Mouse (Mus musculus) brain, adult 10 weeks (tissue): ENCODE measurements around the gene Mlc1. TPM values are rescaled to one million over a fixed set of nuclear protein-coding genes. Genes with fewer than 3 reads are reported as not detected.

Experiments
- polyA plus RNA-seq: library from polyadenylated mRNA; stranded (reverse); fragments of 350-450 nt; fragmentation: Illumina TruSeq; extraction: RNeasy Lipid Tissue Mini Kit (QIAGEN cat#74804); gene quantifications from one replicate; pipeline ENCODE4 v1.2.3, GENCODE M21; 2015; ENCODE audit warnings: low read depth, low replicate concordance

Mlc1 gene
- 156 TPM for polyA plus RNA-seq

DNA sequence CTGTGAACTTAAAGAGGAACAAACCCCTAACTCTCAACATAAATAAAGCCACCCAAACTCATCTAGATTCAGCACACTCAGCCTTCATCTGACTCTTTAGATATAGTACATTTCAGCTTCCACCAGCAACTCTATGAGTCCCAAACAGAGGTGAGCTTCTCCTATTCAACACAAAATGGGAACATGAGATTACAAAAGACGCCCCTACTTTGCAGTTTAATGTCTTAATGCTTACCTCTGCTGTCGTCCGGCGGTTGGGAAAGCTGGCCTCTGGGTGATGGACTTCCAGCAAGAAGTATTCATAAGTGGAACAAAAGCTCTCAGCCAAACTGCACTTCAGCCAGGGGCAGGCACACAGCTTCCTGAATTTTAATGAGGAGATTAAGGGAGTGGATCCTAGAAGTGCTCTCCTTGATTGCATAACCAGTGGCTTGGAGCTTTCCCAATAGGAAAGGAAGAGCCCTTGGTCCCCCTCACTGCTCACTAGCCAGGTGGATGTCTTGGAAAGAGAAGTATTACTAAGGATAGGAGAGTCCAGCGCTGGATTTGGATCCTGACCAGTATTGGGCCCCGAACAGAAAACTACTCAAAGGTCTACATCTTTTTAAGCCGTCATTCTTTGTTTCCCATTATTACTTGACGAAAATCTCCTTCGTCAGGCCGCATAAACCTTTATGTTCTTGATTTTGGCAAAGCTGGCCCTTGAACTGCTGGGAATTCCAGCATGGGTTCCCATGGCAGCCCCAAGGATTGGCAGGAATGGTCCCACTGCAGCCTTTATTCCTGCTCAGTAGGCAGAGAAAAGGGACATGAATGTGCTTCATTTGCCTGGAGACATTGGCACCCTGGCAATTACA, at the start of gene Mlc1:
TSS of gene Mlc1 (minus strand) at position 727 of the 857 bp plus-strand sequence.

GRCm38 (mm10) chr15:88982534-88983079, 3.8 kb upstream of the Mlc1 start, which contains the start of gene Mov10l1:
Gene Mov10l1 (plus strand): TSS chr15:88982909.

DNA sequence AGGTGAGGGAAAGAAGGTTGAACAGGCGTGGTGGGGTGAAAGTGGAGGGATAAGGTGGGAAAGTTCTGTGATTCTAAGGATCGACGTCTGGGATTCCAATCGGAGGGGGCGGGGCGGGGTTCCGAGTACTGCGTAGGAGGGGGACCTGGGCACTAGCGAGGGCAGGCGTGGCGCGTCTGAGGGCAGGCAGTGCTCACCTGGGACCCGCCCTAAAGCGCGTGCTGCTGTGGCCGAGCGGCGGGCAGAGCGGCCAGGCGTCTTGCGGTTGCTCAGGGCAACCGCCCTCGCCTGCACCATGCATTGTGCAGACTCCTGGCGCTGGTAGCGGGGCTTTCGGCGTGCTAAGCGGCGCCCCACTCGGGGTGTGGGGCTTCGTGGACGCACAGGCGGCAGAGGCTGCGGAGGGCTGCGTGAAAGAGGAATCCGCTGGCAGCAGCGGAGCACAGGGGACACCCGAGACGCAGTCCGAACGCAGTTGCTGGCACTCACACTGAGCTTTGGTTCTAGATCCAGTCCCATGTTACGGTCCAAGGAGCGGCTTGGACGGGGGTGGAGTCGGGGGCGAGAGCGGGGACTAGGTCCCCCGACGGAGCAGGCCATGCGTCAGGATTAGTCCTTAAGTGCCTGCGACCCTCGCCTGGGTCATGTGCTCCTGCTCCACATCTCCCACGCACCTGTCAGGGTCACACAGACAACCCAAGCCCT, 24.3 kb downstream of the Mlc1 start, which contains the start of gene Ttll8:
TSS of gene Ttll8 (minus strand) at position 51 of the 705 bp plus-strand sequence.

Other genes starting within 250 kb of the Mlc1 start
- 23.4 TPM for gene Brd1, start 244.8 kb downstream of the Mlc1 start, polyA plus RNA-seq
- 6.4 TPM for gene Zbed4, start 227.3 kb downstream of the Mlc1 start, polyA plus RNA-seq
- gene Alg12, start 159.7 kb downstream of the Mlc1 start, polyA plus RNA-seq = 12.9 TPM
- 23.6 TPM for gene Creld2, start 159.4 kb downstream of the Mlc1 start, polyA plus RNA-seq
- gene Pim3, start 116.8 kb downstream of the Mlc1 start, polyA plus RNA-seq = 39.4 TPM
- 0.76 TPM for gene Ttll8, start 24.6 kb downstream of the Mlc1 start, polyA plus RNA-seq
- gene Mov10l1, start 3.9 kb upstream of the Mlc1 start, polyA plus RNA-seq = not detected
- gene Panx2, start 80.7 kb upstream of the Mlc1 start, polyA plus RNA-seq = 94.0 TPM
- 19.8 TPM for gene Trabd, start 96.1 kb upstream of the Mlc1 start, polyA plus RNA-seq
- 27.4 TPM for gene Selenoo, start 110.1 kb upstream of the Mlc1 start, polyA plus RNA-seq
- 19.0 TPM for gene Tubgcp6, start 144.1 kb upstream of the Mlc1 start, polyA plus RNA-seq
- gene Hdac10, start 149.7 kb upstream of the Mlc1 start, polyA plus RNA-seq = 12.4 TPM
- gene Mapk12, start 161.7 kb upstream of the Mlc1 start, polyA plus RNA-seq = 12.5 TPM
- gene Mapk11, start 170.6 kb upstream of the Mlc1 start, polyA plus RNA-seq = 51.9 TPM
- gene Plxnb2, start 201.8 kb upstream of the Mlc1 start, polyA plus RNA-seq = 36.2 TPM
- gene Dennd6b, start 217.5 kb upstream of the Mlc1 start, polyA plus RNA-seq = 51.1 TPM
- 78.9 TPM for gene Ppp6r2, start 232.5 kb upstream of the Mlc1 start, polyA plus RNA-seq